7 mouse cellular contexts compared by ENCODE assay signal in the genomic region with DNA sequence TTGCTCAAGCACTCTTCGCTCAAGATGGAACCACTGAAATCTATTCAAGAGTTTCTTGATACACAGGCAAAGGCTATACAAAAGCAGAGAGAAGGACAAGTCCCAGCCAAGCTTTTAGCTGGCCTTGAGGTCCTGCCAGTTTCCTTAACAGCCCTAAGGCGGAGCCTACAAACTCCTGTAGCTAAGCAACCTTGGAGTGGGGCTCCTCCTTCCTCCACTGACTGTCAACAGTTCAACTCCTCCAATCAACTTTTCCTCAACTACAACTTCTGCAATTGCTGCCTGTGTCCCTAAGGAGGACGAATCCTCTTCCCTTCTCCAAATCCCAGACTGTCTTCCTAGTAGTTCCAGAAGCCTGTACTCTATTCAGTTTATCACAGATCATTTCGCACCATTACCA. TPM values are rescaled to one million over a fixed set of nuclear protein-coding genes. Genes with fewer than 3 reads are reported as not detected.
A peak's percentile ranks its signal among the peaks of the same experiment; 100 is the strongest.
DNase-seq lines count a peak whose midpoint lies in the region; ATAC-seq and TF ChIP-seq lines count a peak whose summit lies in the region.

No protein-coding gene starts in this region.

- H3K4me2 ChIP-seq in embryonic facial prominence, embryonic 11.5 days (ENCODE audit: low read depth, low read length) = peak overlapping the region; percentile 72
- peak overlapping the region; percentile 70 for H3K4me2 ChIP-seq in lung, embryonic 16.5 days (ENCODE audit: low read depth, low read length)

- H3K9ac ChIP-seq in MEL (ENCODE audit: control insufficient read depth, low read depth, low read length, poor library complexity, severe bottlenecking) = peak overlapping the region; percentile 84
- peak overlapping the region; percentile 88 for H3K9ac ChIP-seq in embryonic facial prominence, embryonic 11.5 days (replicated peaks; ENCODE audit: low read length)
- peak overlapping the region; percentile 80 for H3K9ac ChIP-seq in lung, embryonic 16.5 days (ENCODE audit: low read length)

- H3K27ac ChIP-seq in MEL (ENCODE audit: control insufficient read depth, low read depth, low read length) = peak overlapping the region; percentile 68
- H3K27ac ChIP-seq in embryonic facial prominence, embryonic 11.5 days (replicated peaks; ENCODE audit: low read depth, low read length) = no peak overlapping the region
- H3K27ac ChIP-seq in heart, embryonic 10.5 days = peak overlapping the region; percentile 88
- peak overlapping the region; percentile 78 for H3K27ac ChIP-seq in lung, embryonic 16.5 days (ENCODE audit: low read length)

- H3K4me1 ChIP-seq in MEL (ENCODE audit: control insufficient read depth in 1 of 2, insufficient read depth in 2 of 2, low read length in 2 of 2) = peaks cover 26 to 51% of the 10 kb centered on the region in 2 experiments
- H3K4me1 ChIP-seq in embryonic facial prominence, embryonic 11.5 days (ENCODE audit: control insufficient read depth, insufficient read depth, low read length) = no peaks in the 10 kb centered on the region
- peaks cover 17% of the 10 kb centered on the region for H3K4me1 ChIP-seq in heart, embryonic 10.5 days
- H3K4me1 ChIP-seq in lung, embryonic 16.5 days (replicated peaks; ENCODE audit: control insufficient read depth, insufficient read depth, low read length) = peaks cover 20% of the 10 kb centered on the region

- H3K4me3 ChIP-seq in MEL (ENCODE audit: control insufficient read depth in 1 of 2, insufficient read depth in 1 of 2, low read depth in 2 of 2, low read length in 2 of 2) = peak overlapping the region; percentile 78 to 95
- H3K4me3 ChIP-seq in embryonic facial prominence, embryonic 11.5 days (ENCODE audit: low read depth, low read length) = peak overlapping the region; percentile 96
- peak overlapping the region; percentile 87 for H3K4me3 ChIP-seq in heart, embryonic 10.5 days
- peak overlapping the region; percentile 63 for H3K4me3 ChIP-seq in lung, embryonic 16.5 days (ENCODE audit: low read length)

- TF ChIP-seq POLR2A in MEL (IDR thresholded peaks at IDR 0.05; ENCODE audit: control insufficient read depth in 1 of 2, insufficient read depth in 1 of 2, low read depth in 1 of 2, low read length in 2 of 2, poor library complexity in 1 of 2) = no peak

- DNase-seq in CD4-positive helper T cell, adult 2 months (ENCODE audit: low read depth, low spot score) = peak; percentile 60
- peak; percentile 90 for DNase-seq in MEL (ENCODE audit: low read depth, low spot score)
- DNase-seq in embryonic facial prominence, embryonic 11.5 days (ENCODE audit: low spot score) = no peak
- no peak for DNase-seq in heart, embryonic 10.5 days (ENCODE audit: low spot score)
- DNase-seq in kidney, adult 8-10 months = peak; percentile 69 to 70
- DNase-seq in retina, embryonic 14.5 days (ENCODE audit: low spot score) = peak; percentile 18

- peaks cover 0 to 33% of the 10 kb centered on the region in 2 experiments; a peak in 2 of 4 replicates for H3K36me3 ChIP-seq in MEL (ENCODE audit: control insufficient read depth in 1 of 2, insufficient read depth in 2 of 2, low read length in 2 of 2)
- no peaks in the 10 kb centered on the region for H3K36me3 ChIP-seq in embryonic facial prominence, embryonic 11.5 days (replicated peaks; ENCODE audit: control insufficient read depth, insufficient read depth, low read depth, low read length)
- H3K36me3 ChIP-seq in heart, embryonic 10.5 days = 0 out of 2 replicates have a peak, but pooled peaks cover 3% of the 10 kb centered on the region
- no peaks in the 10 kb centered on the region for H3K36me3 ChIP-seq in lung, embryonic 16.5 days (ENCODE audit: control insufficient read depth, insufficient read depth, low read length)

- no peak; the same call in 1 of the 2 replicates for ATAC-seq in embryonic facial prominence, embryonic 11.5 days (replicated peaks; ENCODE audit: insufficient number of reproducible peaks, low FRiP score, low TSS enrichment, low read depth)
- ATAC-seq in lung, embryonic 16.5 days (ENCODE audit: low read depth) = peak; percentile 64

- TF ChIP-seq EP300 in MEL (IDR thresholded peaks at IDR 0.05; ENCODE audit: low read depth in 1 of 2, low read length in 2 of 2) = no peak

- H3K9me3 ChIP-seq in MEL (replicated peaks; ENCODE audit: insufficient read depth, low read length) = no peaks in the 10 kb centered on the region
- H3K9me3 ChIP-seq in embryonic facial prominence, embryonic 11.5 days (replicated peaks; ENCODE audit: control insufficient read depth, low read length) = no peaks in the 10 kb centered on the region
- no peaks in the 10 kb centered on the region for H3K9me3 ChIP-seq in heart, embryonic 10.5 days
- no peaks in the 10 kb centered on the region for H3K9me3 ChIP-seq in lung, embryonic 16.5 days (ENCODE audit: control insufficient read depth, low read length)

- 51% methylated on average over 4 of the region's 4 CpGs for WGBS in embryonic facial prominence, embryonic 11.5 days
- 49% methylated on average over 4 of the region's 4 CpGs for WGBS in heart, embryonic 10.5 days
- 29% methylated on average over 4 of the region's 4 CpGs for WGBS in lung, embryonic 16.5 days

- H3K79me2 ChIP-seq in MEL (ENCODE audit: control insufficient read depth, insufficient read depth, low read length, poor library complexity) = peaks cover 23% of the 10 kb centered on the region

- TF ChIP-seq CTCF in MEL (IDR thresholded peaks at IDR 0.05 in 2 of 3, conservative IDR thresholded peaks at IDR 0.05 in 1 of 3; ENCODE audit: control insufficient read depth in 1 of 3, insufficient read depth in 1 of 3, low read depth in 2 of 3, low read length in 3 of 3, poor library complexity in 1 of 3, severe bottlenecking in 1 of 3) = no peak

- no peak for TF ChIP-seq RAD21 in MEL (IDR thresholded peaks at IDR 0.05; ENCODE audit: low read depth, low read length)

- H3K27me3 ChIP-seq in MEL (ENCODE audit: control insufficient read depth in 1 of 2, insufficient read depth in 2 of 2, low read length in 2 of 2) = no peaks in the 10 kb centered on the region
- no peaks in the 10 kb centered on the region for H3K27me3 ChIP-seq in embryonic facial prominence, embryonic 11.5 days (ENCODE audit: control insufficient read depth, insufficient read depth, low read length)
- H3K27me3 ChIP-seq in heart, embryonic 10.5 days (ENCODE audit: insufficient read depth, poor library complexity, severe bottlenecking) = peaks cover 55% of the 10 kb centered on the region
- no peaks in the 10 kb centered on the region for H3K27me3 ChIP-seq in lung, embryonic 16.5 days (ENCODE audit: control insufficient read depth, insufficient read depth, low read depth, low read length)

TF ChIP-seq in MEL, 35 proteins besides CTCF, POLR2A, EP300 and RAD21:
- TF ChIP-seq ZMIZ1 (IDR thresholded peaks at IDR 0.05; ENCODE audit: low read depth, low read length) (no peak), SIN3A (IDR thresholded peaks at IDR 0.05; ENCODE audit: low read length) (peak; percentile 72)

RNA-seq across cellular contexts. Expression of a gene that starts 36.4 kb away (rescaled TPM):
- 13.8 and 15.5 TPM in 2 replicates for total RNA-seq in MEL (2012; rRNA removed)
- 10 to 100 TPM; 20.4 to 39.8 TPM for polyA plus RNA-seq in MEL (2012; ENCODE audit: insufficient read depth in 1 of 2, insufficient read length in 2 of 2, low read depth in 1 of 2, low replicate concordance in 2 of 2, missing spikeins in 1 of 2)
- polyA plus RNA-seq in embryonic facial prominence, embryonic 11.5 days (2014; fragmentation: Nextera tagmentation; extraction: Ambion mirVana) = 4.3 and 4.8 TPM in 2 replicates
- 2.7 and 4.9 TPM in 2 replicates for polyA plus RNA-seq in heart, embryonic 10.5 days (2016; fragmentation: Nextera tagmentation; extraction: Ambion mirVana)
- polyA plus RNA-seq in lung, embryonic 16.5 days (2015; fragmentation: Nextera tagmentation; extraction: Ambion mirVana) = 4.2 and 4.8 TPM in 2 replicates

Comparison
In these comparisons a context has a peak if more than half of its experiments do, and no peak if none do; other contexts are left out.
1. DNase-seq: peak in CD4-positive helper T cell, adult 2 months (single experiment), MEL (single experiment), kidney, adult 8-10 months (2 of 2) and retina, embryonic 14.5 days (single experiment); none in embryonic facial prominence, embryonic 11.5 days (single experiment) and heart, embryonic 10.5 days (single experiment).
2. Peak in every context shown above with its lines, with median percentiles within 50 percentile points of each other: H3K4me3 ChIP-seq and H3K9ac ChIP-seq.